Comparison of ENCODE assay signal across 21 mouse cellular contexts in the genomic region with DNA sequence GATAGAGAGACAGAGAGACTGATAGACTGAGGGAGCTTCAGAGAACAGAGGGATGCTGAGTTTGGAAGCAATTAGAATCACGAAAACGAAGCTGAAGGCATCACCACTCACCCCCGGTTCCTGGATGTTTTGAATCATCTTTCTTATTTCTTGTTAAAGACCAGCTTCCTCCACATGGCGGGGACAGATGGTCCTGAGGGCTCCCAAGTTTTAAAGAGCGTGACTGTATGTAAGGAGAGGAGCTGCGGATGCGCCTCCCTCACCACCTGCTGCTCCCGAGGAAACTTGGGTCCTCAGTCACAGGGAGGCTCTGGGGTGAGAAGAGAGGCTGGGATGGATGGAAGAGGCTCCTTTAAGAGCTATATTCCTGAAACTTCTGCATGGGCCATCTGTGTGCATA. TPM values are rescaled to one million over a fixed set of nuclear protein-coding genes. Genes with fewer than 3 reads are reported as not detected.
DNase-seq lines count a peak whose midpoint lies in the region; ATAC-seq and TF ChIP-seq lines count a peak whose summit lies in the region.
"Had no signal": no experiment of that assay in that cellular context is flagged by ENCODE, and none has a peak within 500 bp of the region (broad histone marks: within the 10 kb centered on the region; RNA-seq: fewer than 3 reads in every experiment).

No protein-coding gene starts in this region.

- no peaks in the 10 kb centered on the region for H3K27me3 ChIP-seq in midbrain, embryonic 16.5 days (ENCODE audit: control insufficient read depth, insufficient read depth, low read depth, low read length)
- H3K27me3 ChIP-seq in hindbrain, embryonic 12.5 days, result no peaks in the 10 kb centered on the region
- H3K27me3 ChIP-seq: forebrain, embryonic 15.5 days; neural tube, embryonic 12.5 days had no signal

- DNase-seq in brain, adult 2 months (ENCODE audit: low read depth, low spot score), result peak; percentile 90
- DNase-seq in layer of hippocampus, adult 9-11 months, result peak; percentile 84
- DNase-seq in right cerebral cortex, postnatal 10 days (ENCODE audit: low spot score in 2 of 2), result peak; percentile 62 to 82
- DNase-seq in lung, adult 2 months, result no peak
- DNase-seq: cerebellum, postnatal 36 days; heart, postnatal 14 days; liver; liver, postnatal 0 days; thymus, adult 2 months had no signal

- H3K27ac ChIP-seq in cortical plate, adult 2 months (ENCODE audit: insufficient read depth, low read length), result 0 out of 2 replicates have a peak overlapping the region, but pooled peaks have one; percentile 8
- H3K27ac ChIP-seq in midbrain, embryonic 16.5 days (ENCODE audit: low read length), result no peak overlapping the region
- no peak overlapping the region for H3K27ac ChIP-seq in hindbrain, embryonic 12.5 days
- H3K27ac ChIP-seq: forebrain, embryonic 15.5 days; neural tube, embryonic 12.5 days had no signal

- no peak overlapping the region for H3K9ac ChIP-seq in midbrain, embryonic 16.5 days (ENCODE audit: low read depth, low read length)
- no peak overlapping the region for H3K9ac ChIP-seq in hindbrain, embryonic 12.5 days
- H3K9ac ChIP-seq: forebrain, embryonic 15.5 days; liver, postnatal 0 days; neural tube, embryonic 12.5 days had no signal

- H3K4me1 ChIP-seq in cortical plate, adult 2 months (ENCODE audit: control insufficient read depth, insufficient read depth, low read length), result peaks cover 4% of the 10 kb centered on the region
- no peaks in the 10 kb centered on the region for H3K4me1 ChIP-seq in midbrain, embryonic 16.5 days (ENCODE audit: control insufficient read depth, insufficient read depth, low read length)
- no peaks in the 10 kb centered on the region for H3K4me1 ChIP-seq in lung, adult 2 months (ENCODE audit: control insufficient read depth, insufficient read depth, low read length)
- no peaks in the 10 kb centered on the region for H3K4me1 ChIP-seq in hindbrain, embryonic 12.5 days
- H3K4me1 ChIP-seq: forebrain, embryonic 15.5 days; neural tube, embryonic 12.5 days had no signal

- no peak for TF ChIP-seq POLR2A in cortical plate, adult 2 months (IDR thresholded peaks at IDR 0.05; ENCODE audit: extremely low read depth, insufficient read depth, low read length)
- no peak for TF ChIP-seq POLR2A in lung, adult 2 months (IDR thresholded peaks at IDR 0.05; ENCODE audit: borderline replicate concordance, extremely low read depth, low read depth, low read length)

- 88% methylated on average over 8 of the region's 8 CpGs for WGBS in midbrain, embryonic 16.5 days
- 82% methylated on average over 8 of the region's 8 CpGs for WGBS in lung, adult 2 months
- WGBS in hindbrain, embryonic 12.5 days, result 88% methylated on average over 8 of the region's 8 CpGs

- no peak overlapping the region for H3K4me3 ChIP-seq in cortical plate, adult 2 months (ENCODE audit: insufficient read depth, low read length)
- H3K4me3 ChIP-seq in midbrain, embryonic 16.5 days (ENCODE audit: low read depth, low read length), result no peak overlapping the region
- H3K4me3 ChIP-seq in lung, adult 2 months (replicated peaks; ENCODE audit: extremely low read depth, low read depth, low read length), result no peak overlapping the region
- H3K4me3 ChIP-seq in hindbrain, embryonic 12.5 days, result no peak overlapping the region
- H3K4me3 ChIP-seq: erythroblast, embryonic 14.5 days; forebrain, embryonic 15.5 days; neural tube, embryonic 12.5 days had no signal

- no peak overlapping the region for H3K4me2 ChIP-seq in midbrain, embryonic 16.5 days (ENCODE audit: low read length)
- H3K4me2 ChIP-seq in hindbrain, embryonic 12.5 days (replicated peaks), result no peak overlapping the region
- H3K4me2 ChIP-seq: forebrain, embryonic 15.5 days; heart, embryonic 11.5 days; neural tube, embryonic 12.5 days had no signal

- H3K36me3 ChIP-seq in midbrain, embryonic 16.5 days (ENCODE audit: control insufficient read depth, insufficient read depth, low read length), result no peaks in the 10 kb centered on the region
- H3K36me3 ChIP-seq in hindbrain, embryonic 12.5 days, result no peaks in the 10 kb centered on the region
- H3K36me3 ChIP-seq: forebrain, embryonic 15.5 days; neural tube, embryonic 12.5 days had no signal

- no peak for TF ChIP-seq CTCF in cortical plate, adult 2 months (IDR thresholded peaks at IDR 0.05; ENCODE audit: extremely low read depth, insufficient read depth, low read length)
- no peak for TF ChIP-seq CTCF in lung, adult 2 months (IDR thresholded peaks at IDR 0.05; ENCODE audit: insufficient read depth, low read length)

- ATAC-seq in midbrain, embryonic 16.5 days, result no peak
- no peak for ATAC-seq in hindbrain, embryonic 12.5 days (ENCODE audit: low FRiP score)
- ATAC-seq: forebrain, embryonic 15.5 days; hindbrain, embryonic 16.5 days; intestine, postnatal 0 days; liver, postnatal 0 days had no signal

- no peaks in the 10 kb centered on the region for H3K9me3 ChIP-seq in midbrain, embryonic 16.5 days (replicated peaks; ENCODE audit: control insufficient read depth, low read length, poor library complexity, severe bottlenecking)
- H3K9me3 ChIP-seq in hindbrain, embryonic 12.5 days (replicated peaks), result no peaks in the 10 kb centered on the region
- H3K9me3 ChIP-seq: forebrain, embryonic 15.5 days; neural tube, embryonic 12.5 days had no signal

RNA-seq across cellular contexts. Expression of a gene that starts 36.3 kb away (rescaled TPM):
- polyA plus RNA-seq in cortical plate, adult 2 months (2012; rRNA removed), result 0.81 and 1.4 TPM in 2 replicates
- polyA plus RNA-seq in midbrain, embryonic 16.5 days (2015; fragmentation: Nextera tagmentation; extraction: Ambion mirVana), result 0.10 TPM in 1 of 2 replicates, not detected in the other
- 0.14 and 1.2 TPM in 2 replicates for polyA plus RNA-seq in lung, adult 2 months (2012; rRNA removed)
- polyA plus RNA-seq in hindbrain, embryonic 12.5 days (2016; fragmentation: Nextera tagmentation; extraction: Ambion mirVana), result 0.27 and 1.4 TPM in 2 replicates
- polyA plus RNA-seq: erythroblast, embryonic 14.5 days; hindbrain, embryonic 16.5 days; liver, postnatal 0 days; small intestine, adult 2 months had no signal

RNA-seq across cellular contexts. Expression of a gene that starts 42.2 kb away (rescaled TPM):
- polyA plus RNA-seq in cortical plate, adult 2 months (2012; rRNA removed), result 0.06 TPM in 1 of 2 replicates, not detected in the other
- polyA plus RNA-seq in midbrain, embryonic 16.5 days (2015; fragmentation: Nextera tagmentation; extraction: Ambion mirVana), result not detected in 2 replicates
- polyA plus RNA-seq in lung, adult 2 months (2012; rRNA removed), result 0.07 and 0.25 TPM in 2 replicates
- polyA plus RNA-seq in hindbrain, embryonic 12.5 days (2016; fragmentation: Nextera tagmentation; extraction: Ambion mirVana), result not detected in 2 replicates
- polyA plus RNA-seq: embryonic facial prominence, embryonic 11.5 days; erythroblast, embryonic 14.5 days; forebrain, embryonic 15.5 days; heart, embryonic 11.5 days; hindbrain, embryonic 16.5 days; intestine, postnatal 0 days; kidney, embryonic 16.5 days; neural tube, embryonic 12.5 days; small intestine, adult 2 months had no signal
